Mouse (Mus musculus): Measurements from ENCODE around the gene Polr3g. TPM values are rescaled to one million over a fixed set of nuclear protein-coding genes. Genes with fewer than 3 reads are reported as not detected.
"Not testable (repeated sequence)": the region's sequence is repeated elsewhere in the genome, so short reads cannot be mapped to it uniquely, and the experiment has no call there.

The Polr3g gene
- 3.3 and 5.4 TPM in 2 replicates for total RNA-seq (2015)
- total RNA-seq (2017): 2.6 and 4.6 TPM in 2 replicates

- ATAC-seq (ENCODE audit: poor library complexity, severe bottlenecking): peak; percentile 81
These were observed at the start of gene Polr3g, which contains the start of gene Mblac2 for GRCm38 (mm10) chr13:81710775-81711545. Gene Polr3g, minus strand, starts transcription at chr13:81711013. Gene Mblac2, plus strand, starts transcription at chr13:81711341.

- peak; percentile 71 for ATAC-seq (ENCODE audit: poor library complexity, severe bottlenecking)
These were observed 49.6 kb upstream of the Polr3g start for GRCm38 (mm10) chr13:81760379-81760778.

GRCm38 (mm10) chr13:81757058-81757660 lies 46.3 kb upstream of the Polr3g start:
- no peak for ATAC-seq (ENCODE audit: poor library complexity, severe bottlenecking)

- no peak for ATAC-seq (ENCODE audit: poor library complexity, severe bottlenecking)
These were observed 44.5 kb upstream of the Polr3g start for GRCm38 (mm10) chr13:81755324-81755723.

- no peak for ATAC-seq (ENCODE audit: poor library complexity, severe bottlenecking)
These were observed 44.1 kb upstream of the Polr3g start for GRCm38 (mm10) chr13:81754878-81755277.

GRCm38 (mm10) chr13:81744092-81744396 lies 33.2 kb upstream of the Polr3g start:
- no peak for ATAC-seq (ENCODE audit: poor library complexity, severe bottlenecking)

- ATAC-seq (ENCODE audit: poor library complexity, severe bottlenecking): no peak
These were observed 32.7 kb upstream of the Polr3g start for GRCm38 (mm10) chr13:81743391-81744091.

- peak; percentile 93 for ATAC-seq (ENCODE audit: poor library complexity, severe bottlenecking)
These were observed 30.1 kb upstream of the Polr3g start for GRCm38 (mm10) chr13:81740898-81741297.

GRCm38 (mm10) chr13:81736606-81737005 lies 25.8 kb upstream of the Polr3g start:
- no peak for ATAC-seq (ENCODE audit: poor library complexity, severe bottlenecking)

- ATAC-seq (ENCODE audit: poor library complexity, severe bottlenecking): no peak
These were observed 19.5 kb upstream of the Polr3g start for GRCm38 (mm10) chr13:81730362-81730761.

- no peak for ATAC-seq (ENCODE audit: poor library complexity, severe bottlenecking)
These were observed 18.3 kb upstream of the Polr3g start for GRCm38 (mm10) chr13:81729102-81729501.

GRCm38 (mm10) chr13:81728141-81728540 lies 17.3 kb upstream of the Polr3g start:
- not testable (repeated sequence) for ATAC-seq (ENCODE audit: poor library complexity, severe bottlenecking)

- no peak for ATAC-seq (ENCODE audit: poor library complexity, severe bottlenecking)
These were observed 3.1 kb upstream of the Polr3g start for GRCm38 (mm10) chr13:81713896-81714295.

- no peak; the same call in none of the 2 replicates for ATAC-seq (ENCODE audit: poor library complexity, severe bottlenecking)
These were observed 946 bp upstream of the Polr3g start for GRCm38 (mm10) chr13:81711546-81712371.

GRCm38 (mm10) chr13:81710266-81710665 lies 547 bp downstream of the Polr3g start:
- peak; percentile 1 for ATAC-seq (ENCODE audit: poor library complexity, severe bottlenecking)

- ATAC-seq (ENCODE audit: poor library complexity, severe bottlenecking): no peak
These were observed 1.0 kb downstream of the Polr3g start for GRCm38 (mm10) chr13:81709805-81710204.

- no peak for ATAC-seq (ENCODE audit: poor library complexity, severe bottlenecking)
These were observed 4.5 kb downstream of the Polr3g start for GRCm38 (mm10) chr13:81706311-81706710.

GRCm38 (mm10) chr13:81703621-81704020 lies 7.2 kb downstream of the Polr3g start:
- ATAC-seq (ENCODE audit: poor library complexity, severe bottlenecking): no peak

GRCm38 (mm10) chr13:81703148-81703547 lies 7.7 kb downstream of the Polr3g start:
- peak; percentile 85 for ATAC-seq (ENCODE audit: poor library complexity, severe bottlenecking)

GRCm38 (mm10) chr13:81694446-81694845 lies 16.4 kb downstream of the Polr3g start:
- no peak for ATAC-seq (ENCODE audit: poor library complexity, severe bottlenecking)

GRCm38 (mm10) chr13:81691606-81692005 lies 19.2 kb downstream of the Polr3g start:
- peak; percentile 69 for ATAC-seq (ENCODE audit: poor library complexity, severe bottlenecking)
